Mouse (Mus musculus): ENCODE measurements around the gene Spata25.

- TF ChIP-seq CTCF (IDR thresholded peaks at IDR 0.05; ENCODE audit: low read depth) (no peak), EP300 (optimal IDR thresholded peaks at IDR 0.05) (no peak)
Observed at GRCm38 (mm10) chr2:164857101-164857821, 28.9 kb upstream of the Spata25 start, which contains the start of gene Pltp.
